Mouse (Mus musculus): ENCODE measurements around the gene Nucks1.

Gene Nucks1

DNA sequence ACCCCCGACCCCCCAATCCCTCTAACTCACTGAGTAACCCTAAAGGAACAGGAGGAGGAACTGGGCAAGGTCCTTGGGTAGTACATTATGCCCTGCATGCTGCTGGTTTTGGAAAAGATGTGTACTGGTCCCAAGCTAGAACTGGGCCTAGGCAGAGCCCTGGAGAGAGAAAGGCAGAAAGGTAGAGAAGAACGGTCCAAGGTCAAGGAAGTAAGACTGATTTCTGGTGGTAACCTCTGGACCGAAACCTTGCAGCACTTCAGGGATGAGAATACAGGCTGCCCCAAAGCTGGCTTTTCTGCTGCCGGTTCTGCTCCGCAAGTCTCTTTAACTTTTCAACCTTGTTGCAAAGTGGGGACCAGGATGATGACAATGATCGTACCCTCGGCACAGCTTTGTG, 54.2 kb downstream of the Nucks1 start:
- no peak for DNase-seq (ENCODE audit: low spot score in 2 of 2)

DNA sequence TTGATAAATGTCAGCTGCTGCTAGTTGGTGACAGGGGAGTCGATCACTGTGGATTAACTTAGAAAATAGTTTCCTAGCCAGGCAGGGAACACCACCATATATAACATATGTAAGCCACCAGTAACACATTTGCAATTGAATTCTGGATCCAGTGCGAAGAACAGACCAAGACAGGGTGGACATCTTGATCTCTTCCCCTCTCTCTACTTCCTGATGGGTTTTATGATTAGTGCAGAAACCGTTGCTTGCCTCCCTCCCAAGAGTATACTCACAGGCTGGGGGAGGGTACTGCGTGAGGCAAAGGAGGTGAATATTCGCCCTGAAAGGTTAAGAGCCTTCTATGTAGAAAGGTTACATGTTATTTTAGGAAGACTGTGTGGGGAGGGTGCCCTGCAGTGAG, 55.5 kb downstream of the Nucks1 start:
- no peak for DNase-seq (ENCODE audit: low spot score in 2 of 2)

DNA sequence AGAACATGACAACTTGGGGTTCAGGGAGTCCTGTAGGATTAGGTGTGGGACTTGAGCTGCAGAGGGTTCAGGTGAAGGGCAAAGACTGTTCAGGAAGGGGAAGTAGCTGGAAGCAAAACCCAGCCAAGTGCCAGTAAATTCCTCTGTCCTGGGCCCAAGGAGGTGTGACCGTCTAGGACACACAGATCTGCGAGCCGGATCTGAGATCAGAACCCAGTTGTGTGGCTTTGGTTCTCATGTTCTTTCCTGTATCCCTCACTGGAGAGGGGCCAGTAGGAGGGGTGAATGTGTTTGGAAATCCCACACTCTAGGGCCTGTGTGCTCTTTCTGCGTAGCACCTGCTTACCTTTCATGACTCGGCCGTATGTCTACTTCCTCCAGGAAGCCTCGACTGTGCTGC, 57.0 kb downstream of the Nucks1 start:
- no peak for DNase-seq (ENCODE audit: low spot score in 2 of 2)

DNA sequence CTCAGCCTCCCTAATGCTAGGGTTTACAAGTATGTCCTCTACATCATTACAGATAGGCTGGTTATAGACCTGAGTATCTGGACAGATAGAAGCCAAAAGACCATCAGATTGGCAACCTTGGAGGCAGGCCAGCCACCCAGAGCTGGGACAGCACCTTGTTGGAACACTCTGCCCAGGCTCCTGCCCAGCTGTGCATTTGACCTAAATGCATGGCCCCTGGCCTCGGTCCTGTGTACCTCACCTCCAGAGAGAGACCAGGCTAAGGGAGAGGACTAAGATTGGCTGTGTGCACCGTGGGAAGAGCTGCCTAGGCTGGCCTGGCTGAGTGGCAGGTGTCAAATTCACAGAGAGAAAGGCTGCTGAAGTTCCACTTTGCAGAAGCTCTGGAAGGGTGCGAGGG, 58.2 kb downstream of the Nucks1 start:
- no peak for DNase-seq (ENCODE audit: low spot score in 2 of 2)

DNA sequence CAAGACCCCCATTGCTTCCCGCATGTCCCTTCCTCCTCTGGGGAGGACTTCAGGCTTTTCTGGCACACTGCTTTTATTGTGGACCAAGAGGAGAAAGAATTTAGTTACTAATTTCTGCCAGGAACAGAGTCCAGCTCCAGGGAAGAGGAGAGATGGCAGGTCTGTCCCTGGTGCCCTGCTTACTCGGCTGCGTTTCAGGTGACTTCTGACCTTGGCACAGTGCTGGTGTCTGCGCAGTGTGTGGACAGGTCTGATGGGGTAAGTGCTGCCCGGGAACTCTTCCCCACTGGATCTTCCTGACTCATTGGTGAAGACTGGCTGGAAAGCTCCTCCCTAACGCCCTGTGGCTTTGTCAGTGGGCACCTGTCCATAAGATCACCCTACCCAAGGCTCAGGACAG, 58.6 kb downstream of the Nucks1 start:
- DNase-seq (ENCODE audit: low spot score in 2 of 2): no peak

DNA sequence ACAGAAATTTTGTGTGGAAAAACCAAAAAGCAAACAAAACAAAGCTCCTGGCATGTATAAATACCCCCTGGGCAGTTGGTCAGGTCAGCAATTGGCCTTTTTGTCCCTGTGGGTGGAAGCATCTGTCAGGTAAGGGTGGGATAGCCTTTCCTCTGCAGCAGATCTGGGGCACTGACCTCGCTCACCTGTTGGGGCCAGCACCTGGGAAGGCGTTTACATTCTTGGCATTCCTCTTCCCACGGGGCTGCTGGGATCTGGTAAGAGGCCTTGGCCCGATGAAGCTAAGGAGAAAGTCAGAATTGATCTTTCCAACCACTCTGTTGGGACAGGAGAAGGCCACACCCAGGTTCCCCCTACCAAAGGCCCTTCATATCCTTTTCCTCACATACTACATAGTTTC, 59.5 kb downstream of the Nucks1 start:
- no peak for DNase-seq (ENCODE audit: low spot score in 2 of 2)

DNA sequence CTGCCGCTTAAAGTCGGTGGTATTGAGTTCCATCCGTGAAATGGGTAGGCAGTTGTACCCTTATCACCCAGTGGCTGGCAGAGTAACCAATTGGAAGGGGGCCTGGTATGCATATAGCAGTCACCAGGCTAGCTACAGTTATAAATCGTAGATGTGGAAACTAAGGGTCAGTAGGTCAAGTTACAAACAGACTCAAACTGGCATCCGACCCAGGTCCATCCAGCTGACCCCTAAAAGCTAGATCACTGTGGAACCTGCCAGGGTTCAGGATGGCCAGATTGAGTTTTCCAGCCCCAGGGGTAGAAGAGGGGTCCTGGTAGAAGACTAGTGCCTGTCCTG, 60.0 kb downstream of the Nucks1 start:
- DNase-seq (ENCODE audit: low spot score in 2 of 2): no peak

DNA sequence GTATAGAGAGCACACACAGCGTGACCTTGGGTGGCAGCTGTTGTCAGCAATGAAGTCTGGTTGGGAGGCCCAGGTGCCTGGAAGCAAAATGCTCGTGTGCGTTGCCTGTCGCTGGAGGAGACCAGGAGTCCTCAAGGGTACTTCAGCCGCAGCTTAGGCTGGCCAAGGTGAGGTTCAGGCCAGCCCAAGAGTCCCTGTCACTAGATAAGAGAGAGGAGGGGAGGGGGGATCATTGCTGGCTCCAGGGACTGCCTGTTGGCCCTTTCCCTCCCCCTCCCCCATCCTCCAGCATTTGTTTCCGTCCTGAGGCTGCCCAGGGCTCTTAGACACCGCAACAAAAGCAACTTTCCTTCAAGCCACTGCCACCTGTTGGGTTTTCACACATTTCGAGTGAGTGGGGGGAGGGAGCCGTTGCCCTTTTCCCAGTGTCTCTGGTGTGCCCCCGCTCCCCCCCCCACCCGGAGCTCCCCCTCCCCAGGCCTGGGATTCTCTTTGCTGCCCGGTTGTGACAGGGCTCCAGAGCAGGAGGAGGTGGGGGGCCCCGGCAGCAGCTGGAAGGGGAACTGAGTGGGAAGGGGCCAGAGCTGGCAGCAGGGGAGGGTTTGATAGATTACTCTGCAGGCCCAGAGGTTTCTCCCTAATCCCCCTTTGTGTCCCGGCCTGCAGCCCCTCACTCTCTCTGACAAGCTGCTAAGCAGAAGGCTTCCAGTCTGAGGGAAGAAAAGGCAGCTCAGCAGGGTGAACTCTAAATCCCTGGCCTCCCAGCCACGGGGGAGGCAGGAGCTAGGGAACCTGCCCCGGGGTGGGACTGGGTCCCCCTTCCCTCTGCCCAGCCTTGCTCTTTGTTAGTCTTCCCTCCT, 60.6 kb downstream of the Nucks1 start:
- no peak for DNase-seq (ENCODE audit: low spot score in 2 of 2)

DNA sequence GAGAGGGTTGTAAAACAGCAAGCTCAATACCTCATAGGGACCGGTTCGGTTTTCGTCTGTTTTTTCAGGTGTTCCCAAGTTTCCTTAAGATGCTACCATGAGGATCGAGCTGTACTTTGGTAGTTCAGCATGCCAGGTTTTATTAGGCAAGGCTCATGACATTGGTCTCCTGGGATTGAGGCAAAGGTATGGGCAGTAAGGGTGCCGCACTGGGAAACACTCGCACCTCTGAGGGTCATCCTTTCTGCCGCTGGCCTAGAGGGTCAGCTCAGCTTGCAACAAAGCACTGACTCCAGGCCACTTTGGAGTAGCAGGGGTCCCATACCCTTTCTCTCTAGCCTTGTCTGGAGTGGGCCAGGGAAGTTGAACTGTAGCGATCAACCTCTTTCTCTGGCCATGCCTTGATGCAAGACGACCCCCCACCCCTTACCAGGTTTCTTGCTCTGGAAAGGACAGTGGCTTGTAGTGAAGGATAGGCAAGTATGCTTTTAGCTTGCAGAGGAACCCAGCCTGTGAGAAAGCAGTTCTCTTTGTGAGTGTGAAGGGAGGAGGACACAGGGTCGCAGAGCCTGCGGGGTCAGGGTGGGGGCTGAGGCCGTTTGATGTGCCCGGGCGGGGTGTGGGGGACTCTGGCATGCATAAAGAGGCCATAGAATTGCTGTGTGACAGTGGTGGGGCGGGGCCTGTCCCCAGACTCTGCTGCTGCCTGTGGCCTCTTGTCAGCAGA, 61.6 kb downstream of the Nucks1 start:
- no peak for DNase-seq (ENCODE audit: low spot score in 2 of 2)

DNA sequence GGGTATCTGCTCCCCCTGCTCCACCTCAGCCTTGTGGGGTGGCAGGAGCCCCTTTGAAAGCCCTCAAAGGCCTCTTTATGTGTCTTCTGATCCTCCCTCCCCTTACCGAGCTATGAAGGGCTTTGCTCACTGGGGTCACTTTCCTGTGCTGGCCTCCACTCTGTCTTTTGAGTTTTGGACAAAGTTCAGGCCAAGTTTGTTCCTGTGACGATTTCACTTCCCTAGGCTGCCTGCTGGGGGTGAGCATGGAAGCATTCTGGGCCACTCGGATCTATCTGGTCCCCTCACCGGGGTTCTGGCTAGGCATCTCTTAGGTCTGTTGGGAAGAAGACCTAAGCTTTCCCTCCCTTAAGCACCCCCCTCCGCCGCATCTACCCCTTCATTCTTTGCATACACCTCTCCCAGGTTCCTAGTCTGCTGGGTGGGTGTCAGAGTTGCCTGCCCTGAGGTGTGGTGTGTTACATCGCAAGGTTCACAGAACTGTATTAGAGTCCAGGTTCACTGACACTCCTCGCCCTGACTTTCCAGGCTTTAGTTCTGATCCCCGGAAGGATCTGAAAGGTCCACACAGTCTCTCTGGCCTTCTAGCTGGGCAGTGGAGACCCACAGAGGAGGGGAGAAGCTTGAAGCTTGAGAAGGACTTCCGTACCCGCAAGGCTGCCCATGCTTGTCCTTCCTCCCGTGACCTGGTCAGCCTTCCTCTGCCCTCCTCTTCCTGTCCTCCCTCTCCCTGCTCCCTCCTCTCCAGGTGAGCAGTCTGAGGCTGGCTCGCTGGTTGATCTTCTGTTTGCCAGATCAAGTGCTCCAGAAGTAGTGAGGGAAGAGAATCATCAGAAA, 62.4 kb downstream of the Nucks1 start:
- DNase-seq (ENCODE audit: low spot score in 2 of 2): no peak

DNA sequence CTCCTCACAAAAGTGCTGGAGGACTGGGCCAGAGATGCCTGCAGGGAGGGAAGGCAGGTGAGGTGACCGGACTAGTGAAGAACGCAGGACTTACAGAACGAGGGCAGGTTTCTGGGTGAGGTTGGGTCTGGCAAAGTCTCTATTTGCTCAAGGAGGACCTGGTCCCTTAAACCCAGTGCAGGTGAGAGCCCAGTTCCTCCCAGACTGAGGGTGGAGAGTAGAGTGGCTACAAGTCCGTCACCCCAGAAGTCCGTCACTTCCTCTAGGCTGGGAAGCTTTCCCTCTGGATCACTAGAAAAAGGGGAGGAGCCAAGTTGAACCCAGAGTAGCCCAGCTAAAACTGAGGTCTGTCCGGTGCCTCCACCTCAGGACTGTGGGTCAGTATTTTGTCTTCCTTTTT, 63.7 kb downstream of the Nucks1 start:
- no peak for DNase-seq (ENCODE audit: low spot score in 2 of 2)

DNA sequence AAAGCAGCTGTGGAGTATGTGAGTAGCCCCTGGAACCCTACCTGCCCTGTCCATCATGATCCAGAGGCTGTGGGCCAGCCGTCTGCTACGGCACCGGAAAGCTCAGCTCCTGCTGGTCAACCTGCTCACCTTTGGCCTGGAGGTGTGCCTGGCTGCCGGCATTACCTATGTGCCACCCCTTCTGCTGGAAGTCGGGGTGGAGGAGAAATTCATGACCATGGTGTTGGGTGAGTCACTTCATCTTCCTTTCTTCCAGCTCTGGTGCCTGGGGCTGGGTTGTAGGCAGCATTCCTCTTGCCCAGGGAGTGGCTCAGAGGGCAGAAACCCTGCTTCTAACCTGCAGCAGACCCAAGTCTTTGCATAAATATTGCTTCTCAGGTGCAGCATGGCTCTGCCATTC, 66.6 kb downstream of the Nucks1 start:
- DNase-seq (ENCODE audit: low spot score in 2 of 2): peak; percentile 15 to 25

DNA sequence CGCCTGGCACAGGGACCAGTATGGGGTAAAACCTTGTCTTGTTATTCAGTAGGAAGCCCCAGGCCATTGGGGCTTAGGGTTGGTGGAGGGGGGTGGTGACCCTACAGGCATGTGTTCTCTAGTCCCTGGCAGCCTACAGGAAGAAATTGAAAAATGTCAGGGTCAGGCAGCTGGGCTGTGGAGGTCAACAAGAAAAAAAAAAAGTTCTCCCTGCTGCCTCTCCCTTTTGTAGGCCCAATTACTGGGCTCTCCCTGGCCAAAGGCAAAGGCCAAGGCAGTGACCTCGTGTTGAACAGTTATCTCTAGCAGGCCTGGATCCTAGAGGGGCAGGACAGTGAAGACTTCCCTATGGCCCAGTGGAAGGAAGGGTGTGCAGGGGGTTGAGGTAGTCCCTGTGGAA, 70.1 kb downstream of the Nucks1 start:
- no peak for DNase-seq (ENCODE audit: low spot score in 2 of 2)

DNA sequence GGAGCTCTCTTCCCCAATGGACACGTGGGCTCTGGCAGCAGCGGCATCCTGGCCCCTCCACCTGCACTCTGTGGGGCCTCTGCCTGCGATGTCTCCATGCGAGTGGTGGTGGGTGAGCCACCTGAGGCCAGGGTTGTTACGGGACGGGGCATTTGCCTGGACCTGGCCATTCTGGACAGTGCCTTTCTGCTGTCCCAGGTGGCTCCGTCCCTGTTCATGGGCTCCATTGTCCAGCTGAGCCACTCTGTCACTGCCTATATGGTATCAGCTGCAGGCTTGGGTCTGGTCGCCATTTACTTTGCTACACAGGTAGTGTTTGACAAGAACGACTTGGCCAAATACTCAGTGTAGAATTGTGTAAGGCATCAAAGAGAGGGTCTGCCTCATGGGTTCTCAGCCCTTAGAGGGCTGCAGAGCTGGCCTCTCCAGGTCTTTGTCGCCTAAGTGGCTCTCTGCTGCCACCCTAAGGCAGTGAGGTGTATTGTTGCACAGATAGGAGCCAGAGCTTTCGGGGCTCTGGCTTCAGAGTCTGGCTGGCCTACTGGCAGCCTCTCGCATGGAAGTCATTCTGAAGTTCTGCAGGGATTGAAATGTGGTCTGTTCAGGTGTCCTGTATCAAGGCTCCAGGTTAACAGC, 71.2 kb downstream of the Nucks1 start:
- peak; percentile 66 to 69 for DNase-seq (ENCODE audit: low spot score in 2 of 2)

DNA sequence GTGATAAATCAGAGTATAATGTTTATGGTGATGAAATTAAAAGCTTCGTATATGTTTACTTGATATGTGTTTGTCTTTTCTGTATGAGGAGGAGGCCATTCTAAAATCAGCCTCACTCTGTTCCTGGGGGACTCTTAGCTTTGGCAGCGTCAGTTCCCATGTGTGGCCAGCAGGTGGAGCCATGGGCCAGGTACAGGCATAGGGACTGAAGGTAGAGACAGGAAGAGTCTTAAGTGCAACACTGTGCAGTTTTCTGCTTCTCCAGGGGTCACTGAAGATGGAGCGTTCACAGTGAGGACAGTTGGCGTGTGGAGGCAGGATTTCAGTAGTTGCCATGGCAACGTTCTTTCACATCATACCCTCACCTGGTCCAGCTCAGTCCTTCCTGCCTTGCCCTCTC, 72.6 kb downstream of the Nucks1 start:
- DNase-seq (ENCODE audit: low spot score in 2 of 2): peak; percentile 67 to 75

DNA sequence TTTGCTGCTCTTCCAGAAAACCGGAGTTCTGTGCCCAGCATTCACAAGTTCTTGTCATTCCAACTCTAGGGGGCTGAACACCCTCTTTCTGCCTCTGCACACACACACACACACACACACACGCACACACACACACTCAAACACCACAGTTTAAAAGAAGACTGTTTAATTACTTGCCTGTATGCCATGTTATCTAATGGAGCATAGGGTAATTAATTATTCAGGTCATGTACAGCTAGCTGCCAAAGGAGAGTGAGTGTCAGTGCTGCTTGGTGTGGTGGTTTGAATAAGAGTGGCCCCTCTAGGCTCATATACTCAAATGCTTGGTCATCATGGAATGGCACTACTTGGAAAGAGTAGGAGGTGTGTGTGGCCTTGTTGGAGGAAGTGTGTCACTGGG, 73.5 kb downstream of the Nucks1 start:
- no peak for DNase-seq (ENCODE audit: low spot score in 2 of 2)
